28 mouse cellular contexts compared by ENCODE assay signal in the genomic region with DNA sequence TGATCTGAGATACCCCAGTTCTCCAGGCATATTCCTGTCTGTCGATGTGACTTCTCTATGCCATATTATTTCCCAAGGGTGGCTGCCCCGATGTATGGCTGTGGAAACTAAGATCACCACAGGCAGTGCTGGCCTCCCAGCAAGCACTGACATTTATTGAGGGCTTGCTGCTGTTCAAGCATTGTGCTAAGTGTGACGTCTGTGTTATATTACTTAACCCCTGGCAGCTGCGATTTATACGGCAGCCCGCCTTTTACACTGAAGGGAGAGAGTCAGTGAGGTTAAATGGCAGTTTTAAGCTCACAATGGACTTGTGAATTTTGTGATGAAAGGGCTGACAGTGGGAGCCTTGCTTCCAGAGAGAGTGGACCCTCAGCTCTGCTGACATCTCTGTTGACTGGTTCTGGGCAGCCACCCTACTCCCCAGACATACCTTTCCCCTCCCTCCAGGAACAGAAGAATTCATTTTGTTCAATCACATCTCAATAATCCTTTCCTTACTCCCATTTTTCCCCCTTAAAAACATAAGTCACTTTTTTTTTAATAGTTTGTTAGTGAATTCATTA. TPM values are rescaled to one million over a fixed set of nuclear protein-coding genes. Genes with fewer than 3 reads are reported as not detected.
DNase-seq lines count a peak whose midpoint lies in the region; ATAC-seq lines count a peak whose summit lies in the region.
"Had no signal": no experiment of that assay in that cellular context is flagged by ENCODE, and none has a peak within 500 bp of the region (broad histone marks: within the 10 kb centered on the region; RNA-seq: fewer than 3 reads in every experiment).

No protein-coding gene starts in this region.

- H3K36me3 ChIP-seq in heart, embryonic 13.5 days = no peaks in the 10 kb centered on the region
- no peaks in the 10 kb centered on the region for H3K36me3 ChIP-seq in neural tube, embryonic 14.5 days (ENCODE audit: control insufficient read depth, insufficient read depth, low read length)
- H3K36me3 ChIP-seq: embryonic facial prominence, embryonic 13.5 days; forebrain, embryonic 10.5 days; forebrain, embryonic 15.5 days; hindbrain, embryonic 12.5 days; kidney, embryonic 15.5 days; limb, embryonic 10.5 days; limb, embryonic 15.5 days; liver, embryonic 13.5 days; neural tube, embryonic 13.5 days had no signal

- intact Hi-C loops in heart, postnatal 25 days (cut with DNase I) = no loop called here

- no peaks in the 10 kb centered on the region for H3K9me3 ChIP-seq in heart, embryonic 13.5 days
- H3K9me3 ChIP-seq in neural tube, embryonic 14.5 days (ENCODE audit: control insufficient read depth, low read length) = no peaks in the 10 kb centered on the region
- H3K9me3 ChIP-seq: embryonic facial prominence, embryonic 13.5 days; forebrain, embryonic 10.5 days; forebrain, embryonic 15.5 days; hindbrain, embryonic 12.5 days; kidney, embryonic 15.5 days; limb, embryonic 10.5 days; limb, embryonic 15.5 days; liver, embryonic 13.5 days; megakaryocyte, embryonic 14.5 days; neural tube, embryonic 13.5 days had no signal

- 29% methylated on average over 6 of the region's 6 CpGs for WGBS in heart, embryonic 13.5 days
- 7% methylated on average over 6 of the region's 6 CpGs for WGBS in neural tube, embryonic 14.5 days

- no peaks in the 10 kb centered on the region for H3K27me3 ChIP-seq in heart, embryonic 13.5 days (replicated peaks)
- no peaks in the 10 kb centered on the region for H3K27me3 ChIP-seq in neural tube, embryonic 14.5 days (ENCODE audit: control insufficient read depth, insufficient read depth, low read length)
- H3K27me3 ChIP-seq: embryonic facial prominence, embryonic 13.5 days; forebrain, embryonic 15.5 days; hindbrain, embryonic 12.5 days; kidney, embryonic 15.5 days; liver, embryonic 13.5 days had no signal

- H3K9ac ChIP-seq in heart, embryonic 13.5 days = peak overlapping the region; percentile 56; the same call in 1 of the 2 replicates
- no peak overlapping the region for H3K9ac ChIP-seq in neural tube, embryonic 14.5 days (replicated peaks; ENCODE audit: low read depth, low read length)
- H3K9ac ChIP-seq: embryonic facial prominence, embryonic 13.5 days; forebrain, embryonic 15.5 days; hindbrain, embryonic 12.5 days; kidney, embryonic 15.5 days; limb, embryonic 15.5 days; liver, embryonic 13.5 days; neural tube, embryonic 13.5 days had no signal

- H3K27ac ChIP-seq in heart, embryonic 13.5 days (replicated peaks) = no peak overlapping the region; the same call in 1 of the 2 replicates
- H3K27ac ChIP-seq in neural tube, embryonic 14.5 days (ENCODE audit: low read depth, low read length) = no peak overlapping the region
- H3K27ac ChIP-seq: embryonic facial prominence, embryonic 13.5 days; forebrain, embryonic 10.5 days; forebrain, embryonic 15.5 days; hindbrain, embryonic 12.5 days; kidney, embryonic 15.5 days; limb, embryonic 10.5 days; limb, embryonic 15.5 days; liver, embryonic 13.5 days; neural tube, embryonic 13.5 days had no signal

- H3K4me2 ChIP-seq in heart, embryonic 13.5 days = no peak overlapping the region
- no peak overlapping the region for H3K4me2 ChIP-seq in neural tube, embryonic 14.5 days (ENCODE audit: low read depth, low read length)
- H3K4me2 ChIP-seq: embryonic facial prominence, embryonic 13.5 days; forebrain, embryonic 15.5 days; hindbrain, embryonic 12.5 days; kidney, embryonic 15.5 days; limb, embryonic 15.5 days; liver, embryonic 13.5 days; neural tube, embryonic 13.5 days had no signal

- H3K4me3 ChIP-seq in heart, embryonic 13.5 days = no peak overlapping the region
- H3K4me3 ChIP-seq in neural tube, embryonic 14.5 days (ENCODE audit: low read depth, low read length) = no peak overlapping the region
- H3K4me3 ChIP-seq: embryonic facial prominence, embryonic 13.5 days; forebrain, embryonic 10.5 days; forebrain, embryonic 15.5 days; hindbrain, embryonic 12.5 days; kidney, embryonic 15.5 days; limb, embryonic 10.5 days; limb, embryonic 15.5 days; liver, embryonic 13.5 days; megakaryocyte, embryonic 14.5 days; neural tube, embryonic 13.5 days had no signal

- no peak for ATAC-seq in heart, embryonic 13.5 days (ENCODE audit: extremely low read depth, insufficient number of reproducible peaks, low FRiP score, low TSS enrichment)
- ATAC-seq in neural tube, embryonic 14.5 days (ENCODE audit: low read depth) = peak; percentile 53; the same call in 1 of the 2 replicates
- ATAC-seq: forebrain, embryonic 15.5 days; intestine, embryonic 16.5 days; lung, postnatal 0 days had no signal

- DNase-seq in heart, postnatal 25 days (ENCODE audit: low spot score) = no peak
- peak; percentile 9 to 11 for DNase-seq in kidney, postnatal 4 days
- no peak for DNase-seq in kidney, adult 11 months
- DNase-seq in embryo, embryonic 11.5 days (ENCODE audit: low read depth, low spot score) = peak; percentile 2
- DNase-seq: adrenal gland, postnatal 25 days; B cell, adult 2 months; cerebellum, adult 18-20 months; cerebellum, postnatal 10 days; layer of hippocampus, postnatal 36 days; liver, embryonic 13.5 days; lung, adult 18-20 months; lung, postnatal 4 days; midbrain, embryonic 14.5 days; retina, postnatal 1 day; right cerebral cortex, postnatal 14 days had no signal

- H3K4me1 ChIP-seq in heart, embryonic 13.5 days = peaks cover 29% of the 10 kb centered on the region
- H3K4me1 ChIP-seq in neural tube, embryonic 14.5 days (ENCODE audit: control insufficient read depth, insufficient read depth, low read length) = no peaks in the 10 kb centered on the region
- H3K4me1 ChIP-seq: embryonic facial prominence, embryonic 13.5 days; forebrain, embryonic 15.5 days; hindbrain, embryonic 12.5 days; kidney, embryonic 15.5 days; limb, embryonic 10.5 days; limb, embryonic 15.5 days; liver, embryonic 13.5 days; megakaryocyte, embryonic 14.5 days had no signal

RNA-seq across cellular contexts. Expression of a gene that starts 25.0 kb away (rescaled TPM):
- polyA plus RNA-seq in heart, embryonic 13.5 days (2015; fragmentation: Nextera tagmentation; extraction: Ambion mirVana) = 37.5 and 50.7 TPM in 2 replicates
- total RNA-seq in heart, postnatal 25 days (2021) = 10 to 100 TPM; 70.4 to 74.0 TPM
- 4.1 and 5.3 TPM in 2 replicates for polyA plus RNA-seq in neural tube, embryonic 14.5 days (2014; fragmentation: Nextera tagmentation; extraction: Ambion mirVana)

Comparison
In these comparisons a context has a peak if more than half of its experiments do, and no peak if none do; other contexts are left out.
1. DNase-seq: peak in kidney, postnatal 4 days (2 of 2) and embryo, embryonic 11.5 days (single experiment); none in heart, postnatal 25 days (single experiment) and kidney, adult 11 months (single experiment).